Mouse (Mus musculus) small intestine, adult 2 months (tissue): ENCODE data around the gene Il9r. TPM values are rescaled to one million over a fixed set of nuclear protein-coding genes. Genes with fewer than 3 reads are reported as not detected.

ENCODE experiments used
- H3K27ac ChIP-seq: fragments of 200-500 bp; 2 replicates; pipeline ENCODE4 v1.5.1; 2012; ENCODE audit warnings: low read depth, low read length, control low read depth, inconsistent platforms; ENCODE audit not compliant: insufficient read depth
- H3K27me3 ChIP-seq: fragments of 200-500 bp; 2 replicates; pipeline ENCODE4 v1.6.1; 2012; ENCODE audit warnings: mild to moderate bottlenecking, moderate library complexity, low read length, inconsistent platforms; ENCODE audit not compliant: control insufficient read depth, insufficient read depth
- H3K36me3 ChIP-seq: fragments of 200-500 bp; 2 replicates; pipeline ENCODE4 v1.6.1; 2012; ENCODE audit warnings: mild to moderate bottlenecking, low read length, control low read depth, inconsistent platforms; ENCODE audit not compliant: control insufficient read depth, insufficient read depth
- H3K4me1 ChIP-seq: fragments of 200-500 bp; 2 replicates; pipeline ENCODE4 v1.6.1; 2012; ENCODE audit warnings: low read length, inconsistent platforms, mixed read lengths; ENCODE audit not compliant: control insufficient read depth, insufficient read depth, insufficient read length
- H3K4me3 ChIP-seq: fragments of 200-500 bp; 2 replicates; pipeline ENCODE4 v1.5.1; 2012; ENCODE audit warnings: low read depth, mild to moderate bottlenecking, control low read depth, inconsistent platforms, low read length, moderate library complexity
- CTCF ChIP-seq: fragments of 200-500 bp; IDR thresholded peaks from 2 replicates; pipeline ENCODE4 v1.5.1; 2012; ENCODE audit warnings: low read depth, mild to moderate bottlenecking, control low read depth, inconsistent platforms, low read length, moderate library complexity, mixed read lengths; ENCODE audit not compliant: insufficient replicate concordance, insufficient read length; ENCODE audit errors: extremely low read depth
- POLR2A ChIP-seq: fragments of 200-500 bp; IDR thresholded peaks from 2 replicates; pipeline ENCODE4 v1.6.1; 2012; ENCODE audit warnings: low read depth, mild to moderate bottlenecking, control low read depth, inconsistent platforms, low read length, moderate library complexity
- WGBS: fragments of 180-500 bp; shearing (Covaris S2); methylation state at CpG from one replicate; pipeline ENCODE4 v1.1.7; 2018; 5-methylcytosine and 5-hydroxymethylcytosine counted together
- polyA plus RNA-seq: library from polyadenylated mRNA; depleted of rRNA; stranded (reverse); fragments of >200 nt; gene quantifications from 2 replicates; pipeline ENCODE4 v1.2.3, GENCODE M21; 2012

Gene Il9r
- polyA plus RNA-seq, 1 experiment, result 1.4 TPM

- Histone ChIP-seq H3K4me3 (no peak overlapping the region), H3K4me1 (no peaks in the 10 kb centered on the region), H3K27me3 (no peaks in the 10 kb centered on the region), H3K27ac (no peak overlapping the region), H3K36me3 (no peaks in the 10 kb centered on the region)
- TF ChIP-seq POLR2A (no peak), CTCF (no peak)
- WGBS, result 81% methylated on average over 13 of the region's 13 CpGs
These were observed 9.4 kb downstream of the Il9r start for GRCm38 (mm10) chr11:32190603-32191110.

DNA sequence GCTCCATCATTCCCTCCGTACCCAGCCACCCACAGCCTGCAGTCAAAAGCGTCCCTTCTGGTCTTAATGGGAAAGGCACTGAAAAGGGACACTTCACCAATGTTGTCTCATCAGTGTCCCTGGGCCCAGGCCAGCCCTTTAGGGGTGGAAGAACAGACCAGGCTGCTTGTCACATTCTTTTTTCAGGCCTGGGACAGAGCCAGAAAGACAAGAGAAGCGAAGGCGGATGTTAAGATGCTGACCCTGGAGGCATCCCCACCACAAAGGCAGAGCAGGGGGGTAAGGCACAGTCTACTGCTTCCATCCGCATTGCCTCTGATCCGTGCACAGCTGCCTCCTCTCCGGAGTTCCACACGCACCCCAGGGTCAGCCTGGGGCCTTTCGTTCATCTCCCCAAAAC lies 10.0 kb downstream of the Il9r start:
- Histone ChIP-seq H3K27ac (no peak overlapping the region), H3K36me3 (no peaks in the 10 kb centered on the region), H3K4me3 (no peak overlapping the region), H3K27me3 (no peaks in the 10 kb centered on the region), H3K4me1 (no peaks in the 10 kb centered on the region)
- TF ChIP-seq CTCF, result no peak
- no peak for TF ChIP-seq POLR2A
- 77% methylated on average over 9 of the region's 9 CpGs for WGBS

- H3K36me3 ChIP-seq, result no peaks in the 10 kb centered on the region
- no peaks in the 10 kb centered on the region for H3K27me3 ChIP-seq
- no peaks in the 10 kb centered on the region for H3K4me1 ChIP-seq
- H3K4me3 ChIP-seq, result no peak overlapping the region
- 70% methylated on average over 5 of the region's 5 CpGs for WGBS
- no peak for TF ChIP-seq POLR2A
- H3K27ac ChIP-seq, result no peak overlapping the region
These were observed 10.6 kb downstream of the Il9r start for GRCm38 (mm10) chr11:32189434-32189833.

DNA sequence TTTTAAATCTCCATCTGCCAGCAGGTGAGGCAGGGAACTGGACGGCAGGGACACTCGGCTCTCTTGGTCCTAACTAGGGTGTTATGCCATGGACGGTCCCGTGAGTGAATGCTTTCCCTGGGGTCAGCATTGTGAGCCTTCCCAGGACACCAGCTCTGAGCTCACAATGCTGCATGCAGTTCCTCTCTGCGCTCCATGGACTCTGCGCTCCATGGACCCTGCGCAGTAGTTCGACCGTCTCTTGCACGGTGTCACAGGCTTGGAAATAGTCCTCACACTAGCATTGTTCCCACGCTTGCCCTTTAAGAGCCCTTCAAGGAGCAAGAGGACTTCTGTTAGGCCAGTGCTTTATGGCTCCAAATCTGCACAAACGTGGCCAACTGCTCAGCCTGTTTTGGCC lies 11.2 kb downstream of the Il9r start:
- TF ChIP-seq CTCF (no peak), POLR2A (no peak)

GRCm38 (mm10) chr11:32187256-32187655 lies 12.8 kb downstream of the Il9r start:
- TF ChIP-seq POLR2A (no peak), CTCF (no peak)
- WGBS, result 86% methylated on average over 4 of the region's 4 CpGs
- no peaks in the 10 kb centered on the region for H3K36me3 ChIP-seq
- no peaks in the 10 kb centered on the region for H3K27me3 ChIP-seq
- no peaks in the 10 kb centered on the region for H3K4me1 ChIP-seq
- H3K27ac ChIP-seq, result no peak overlapping the region
- no peak overlapping the region for H3K4me3 ChIP-seq

More for the DNA sequence above, 11.2 kb downstream of the Il9r start:
- Histone ChIP-seq H3K4me3 (no peak overlapping the region), H3K36me3 (no peaks in the 10 kb centered on the region), H3K27me3 (no peaks in the 10 kb centered on the region), H3K4me1 (no peaks in the 10 kb centered on the region), H3K27ac (no peak overlapping the region)
- WGBS, result 75% methylated on average over 12 of the region's 12 CpGs

- Histone ChIP-seq H3K36me3 (no peaks in the 10 kb centered on the region), H3K27ac (no peak overlapping the region), H3K27me3 (no peaks in the 10 kb centered on the region), H3K4me1 (no peaks in the 10 kb centered on the region), H3K4me3 (no peak overlapping the region)
- TF ChIP-seq POLR2A, result no peak
- no peak for TF ChIP-seq CTCF
- WGBS, result 58% methylated on average over 3 of the region's 3 CpGs
These were observed 14.0 kb downstream of the Il9r start for GRCm38 (mm10) chr11:32186031-32186430.

DNA sequence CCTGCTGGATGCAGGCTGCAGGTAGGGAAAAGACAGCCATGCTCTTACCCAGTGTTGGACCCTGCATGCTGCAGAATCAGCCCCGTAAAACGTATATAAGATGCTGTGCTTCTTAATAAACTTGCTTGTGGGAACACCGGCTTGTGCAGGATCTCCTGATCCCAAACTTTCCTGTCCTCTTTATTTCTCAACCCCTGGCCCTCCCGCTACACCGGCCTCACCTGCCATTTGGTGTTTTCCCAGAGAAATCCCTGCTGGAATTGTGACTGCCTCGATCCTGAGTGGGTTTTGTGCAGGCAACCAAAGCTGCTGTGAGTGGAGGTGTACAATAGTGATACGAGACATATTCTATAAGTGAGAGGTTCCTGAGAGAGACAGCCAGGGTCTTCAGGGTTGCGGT lies 15.6 kb downstream of the Il9r start:
- Histone ChIP-seq H3K27me3 (no peaks in the 10 kb centered on the region), H3K36me3 (no peaks in the 10 kb centered on the region), H3K4me1 (no peaks in the 10 kb centered on the region), H3K27ac (no peak overlapping the region), H3K4me3 (no peak overlapping the region)
- TF ChIP-seq POLR2A, result no peak
- TF ChIP-seq CTCF, result no peak
- WGBS, result 87% methylated on average over 8 of the region's 8 CpGs
